9 mouse cellular contexts compared by ENCODE assay signal in genomic region chr6:30355701-30356100, GRCm38 (mm10). TPM values are rescaled to one million over a fixed set of nuclear protein-coding genes. Genes with fewer than 3 reads are reported as not detected.
DNase-seq lines count a peak whose midpoint lies in the region; ATAC-seq and TF ChIP-seq lines count a peak whose summit lies in the region.
"Had no signal": no experiment of that assay in that cellular context is flagged by ENCODE, and none has a peak within 500 bp of the region (broad histone marks: within the 10 kb centered on the region; RNA-seq: fewer than 3 reads in every experiment).

No protein-coding gene starts in this region.

- no peak for TF ChIP-seq CTCF in hindbrain, postnatal 0 days (IDR thresholded peaks at IDR 0.05; ENCODE audit: low read depth)
- TF ChIP-seq CTCF in kidney, adult 2 months (conservative IDR thresholded peaks at IDR 0.05; ENCODE audit: insufficient read depth, insufficient read length, low read depth, low read length): no peak

- H3K4me1 ChIP-seq in kidney, embryonic 15.5 days: peaks cover 51% of the 10 kb centered on the region
- H3K4me1 ChIP-seq in hindbrain, postnatal 0 days (ENCODE audit: insufficient read depth, low read length): no peaks in the 10 kb centered on the region
- H3K4me1 ChIP-seq in kidney, adult 2 months (ENCODE audit: control insufficient read depth, insufficient read depth, low read length): no peaks in the 10 kb centered on the region; the same call in 1 of the 2 replicates

- no peak for DNase-seq in kidney, adult 8-10 months
- peak; percentile 67 for DNase-seq in MN1 (ENCODE audit: low spot score)
- DNase-seq in cerebellum, adult 9-11 months: peak; percentile 71
- peak; percentile 75 for DNase-seq in skeletal muscle tissue, adult 2 months (ENCODE audit: low read depth, low spot score)
- no peak for DNase-seq in hindbrain, postnatal 0 days (ENCODE audit: low spot score)
- no peak for DNase-seq in embryo, embryonic 10.5 days (ENCODE audit: low spot score)
- DNase-seq in kidney, adult 2 months: no peak

- no peaks in the 10 kb centered on the region for H3K9me3 ChIP-seq in kidney, embryonic 15.5 days (replicated peaks)
- no peaks in the 10 kb centered on the region for H3K9me3 ChIP-seq in hindbrain, postnatal 0 days (ENCODE audit: low read length)
- H3K9me3 ChIP-seq: stomach, embryonic 15.5 days had no signal

- 91% methylated on average over 8 of the region's 8 CpGs for WGBS in kidney, embryonic 15.5 days
- WGBS in hindbrain, postnatal 0 days: 85% methylated on average over 8 of the region's 8 CpGs
- 89% methylated on average over 8 of the region's 8 CpGs for WGBS in kidney, adult 2 months

- H3K36me3 ChIP-seq in kidney, embryonic 15.5 days: no peaks in the 10 kb centered on the region
- H3K36me3 ChIP-seq in hindbrain, postnatal 0 days (ENCODE audit: insufficient read depth, low read length): no peaks in the 10 kb centered on the region
- no peaks in the 10 kb centered on the region for H3K36me3 ChIP-seq in kidney, adult 2 months (ENCODE audit: control insufficient read depth, insufficient read depth, low read length)
- H3K36me3 ChIP-seq: stomach, embryonic 15.5 days had no signal

- no peak for ATAC-seq in kidney, embryonic 15.5 days (replicated peaks; ENCODE audit: low FRiP score)
- no peak for ATAC-seq in hindbrain, postnatal 0 days

- no peak for TF ChIP-seq POLR2A in kidney, adult 2 months (IDR thresholded peaks at IDR 0.05; ENCODE audit: low read depth, low read length)

- no peak overlapping the region for H3K4me2 ChIP-seq in kidney, embryonic 15.5 days
- H3K4me2 ChIP-seq in hindbrain, postnatal 0 days (ENCODE audit: low read depth, low read length): no peak overlapping the region
- H3K4me2 ChIP-seq: stomach, embryonic 15.5 days had no signal

- no peaks in the 10 kb centered on the region for H3K27me3 ChIP-seq in kidney, embryonic 15.5 days
- H3K27me3 ChIP-seq in hindbrain, postnatal 0 days (ENCODE audit: insufficient read depth, low read length): no peaks in the 10 kb centered on the region
- no peaks in the 10 kb centered on the region for H3K27me3 ChIP-seq in kidney, adult 2 months (replicated peaks; ENCODE audit: control insufficient read depth, insufficient read depth, low read length)
- H3K27me3 ChIP-seq: stomach, embryonic 15.5 days had no signal

- H3K27ac ChIP-seq in kidney, embryonic 15.5 days: peak overlapping the region; percentile 30
- H3K27ac ChIP-seq in hindbrain, postnatal 0 days: no peak overlapping the region
- no peak overlapping the region for H3K27ac ChIP-seq in kidney, adult 2 months (ENCODE audit: insufficient read depth, low read depth, low read length)
- H3K27ac ChIP-seq: stomach, embryonic 15.5 days had no signal

- H3K4me3 ChIP-seq in kidney, embryonic 15.5 days (replicated peaks): no peak overlapping the region
- no peak overlapping the region for H3K4me3 ChIP-seq in hindbrain, postnatal 0 days (ENCODE audit: low read length)
- H3K4me3 ChIP-seq in kidney, adult 2 months (ENCODE audit: insufficient read depth, low read depth, low read length): no peak overlapping the region
- H3K4me3 ChIP-seq: stomach, embryonic 15.5 days had no signal

- no peak overlapping the region for H3K9ac ChIP-seq in kidney, embryonic 15.5 days
- no peak overlapping the region for H3K9ac ChIP-seq in hindbrain, postnatal 0 days (replicated peaks; ENCODE audit: low read length)
- H3K9ac ChIP-seq: stomach, embryonic 15.5 days had no signal

RNA-seq across cellular contexts. Expression of gene Zc3hc1, which starts 35.1 kb away (rescaled TPM):
- 63.6 and 69.4 TPM in 2 replicates for polyA plus RNA-seq in kidney, embryonic 15.5 days (2015; fragmentation: Nextera tagmentation; extraction: Ambion mirVana)
- total RNA-seq in hindbrain, postnatal 0 days (2014; rRNA removed): 42.7 and 54.2 TPM in 2 replicates
- polyA plus RNA-seq in hindbrain, postnatal 0 days (2015; fragmentation: Nextera tagmentation; extraction: Ambion mirVana): 56.5 and 59.6 TPM in 2 replicates
- polyA plus RNA-seq in kidney, adult 2 months (2012; rRNA removed): 11.0 and 12.0 TPM in 2 replicates

RNA-seq across cellular contexts. Expression of gene Klhdc10, which starts 46.0 kb away (rescaled TPM):
- 28.6 and 33.2 TPM in 2 replicates for polyA plus RNA-seq in kidney, embryonic 15.5 days (2015; fragmentation: Nextera tagmentation; extraction: Ambion mirVana)
- 97.1 and 103 TPM in 2 replicates for total RNA-seq in hindbrain, postnatal 0 days (2014; rRNA removed)
- polyA plus RNA-seq in hindbrain, postnatal 0 days (2015; fragmentation: Nextera tagmentation; extraction: Ambion mirVana): 20.6 and 23.2 TPM in 2 replicates
- 34.0 and 42.7 TPM in 2 replicates for polyA plus RNA-seq in kidney, adult 2 months (2012; rRNA removed)

RNA-seq across cellular contexts. Expression of gene Ube2h, which starts 51.4 kb away (rescaled TPM):
- polyA plus RNA-seq in kidney, embryonic 15.5 days (2015; fragmentation: Nextera tagmentation; extraction: Ambion mirVana): 50.6 and 50.9 TPM in 2 replicates
- total RNA-seq in hindbrain, postnatal 0 days (2014; rRNA removed): 42.1 and 43.9 TPM in 2 replicates
- 40.3 and 41.6 TPM in 2 replicates for polyA plus RNA-seq in hindbrain, postnatal 0 days (2015; fragmentation: Nextera tagmentation; extraction: Ambion mirVana)
- polyA plus RNA-seq in kidney, adult 2 months (2012; rRNA removed): 35.1 and 38.3 TPM in 2 replicates

Comparison
In these comparisons a context has a peak if more than half of its experiments do, and no peak if none do; other contexts are left out.
1. DNase-seq: peak in MN1 (single experiment), cerebellum, adult 9-11 months (single experiment) and skeletal muscle tissue, adult 2 months (single experiment); none in kidney, adult 8-10 months (0 of 2), hindbrain, postnatal 0 days (single experiment), embryo, embryonic 10.5 days (single experiment) and kidney, adult 2 months (single experiment).